Mouse (Mus musculus): ENCODE data around the gene Cby1.
A peak's percentile ranks its signal among the peaks of the same experiment; 100 is the strongest.
"Not testable (repeated sequence)": the region's sequence is repeated elsewhere in the genome, so short reads cannot be mapped to it uniquely, and the experiment has no call there.

The Cby1 gene

GRCm38 (mm10) chr15:79658531-79659375 is at the start of gene Cby1, which contains the start of gene Fam227a:
Cby1 (plus strand) TSS chr15:79659199.
Fam227a (minus strand) TSS chr15:79658956.
- DNase-seq = peak; percentile 95

- no peak for DNase-seq
Measured at GRCm38 (mm10) chr15:79609226-79609625, 49.8 kb upstream of the Cby1 start.

GRCm38 (mm10) chr15:79615501-79615900 is 43.5 kb upstream of the Cby1 start:
- DNase-seq = no peak

- no peak for DNase-seq
Measured at GRCm38 (mm10) chr15:79616729-79617128, 42.3 kb upstream of the Cby1 start.

- DNase-seq = no peak
Measured at GRCm38 (mm10) chr15:79617135-79617534, 41.9 kb upstream of the Cby1 start.

GRCm38 (mm10) chr15:79618456-79618855 is 40.5 kb upstream of the Cby1 start:
- DNase-seq = no peak

GRCm38 (mm10) chr15:79619770-79620414 is 39.1 kb upstream of the Cby1 start:
- no peak for DNase-seq

GRCm38 (mm10) chr15:79630471-79630870 is 28.5 kb upstream of the Cby1 start:
- no peak for DNase-seq

GRCm38 (mm10) chr15:79641135-79641817 is 17.7 kb upstream of the Cby1 start:
- DNase-seq = no peak

- DNase-seq = no peak
Measured at GRCm38 (mm10) chr15:79645483-79645882, 13.5 kb upstream of the Cby1 start.

GRCm38 (mm10) chr15:79648130-79648529 is 10.9 kb upstream of the Cby1 start:
- no peak for DNase-seq

GRCm38 (mm10) chr15:79650569-79650968 is 8.4 kb upstream of the Cby1 start:
- no peak for DNase-seq

GRCm38 (mm10) chr15:79651481-79651880 is 7.5 kb upstream of the Cby1 start:
- no peak for DNase-seq

GRCm38 (mm10) chr15:79656451-79656850 is 2.5 kb upstream of the Cby1 start:
- DNase-seq = peak; percentile 16

- peak; percentile 92 for DNase-seq
Measured at GRCm38 (mm10) chr15:79657837-79658530, 1.0 kb upstream of the Cby1 start.

- DNase-seq = peak; percentile 63
Measured at GRCm38 (mm10) chr15:79661852-79662251, 2.9 kb downstream of the Cby1 start.

- no peak for DNase-seq
Measured at GRCm38 (mm10) chr15:79664666-79665065, 5.7 kb downstream of the Cby1 start.

- no peak for DNase-seq
Measured at GRCm38 (mm10) chr15:79669195-79669594, 10.2 kb downstream of the Cby1 start.

GRCm38 (mm10) chr15:79670249-79670971 is 11.4 kb downstream of the Cby1 start, which contains the start of gene Tomm22:
Tomm22 (plus strand) TSS chr15:79670861.
- peak; percentile 88 for DNase-seq

- DNase-seq = no peak
Measured at GRCm38 (mm10) chr15:79670972-79671299, 11.9 kb downstream of the Cby1 start.

- not testable (repeated sequence) for DNase-seq
Measured at GRCm38 (mm10) chr15:79671828-79672348, 12.9 kb downstream of the Cby1 start.

- no peak for DNase-seq
Measured at GRCm38 (mm10) chr15:79677936-79678335, 18.9 kb downstream of the Cby1 start.
